Mouse (Mus musculus): ENCODE measurements around the gene H2-Aa.

DNA sequence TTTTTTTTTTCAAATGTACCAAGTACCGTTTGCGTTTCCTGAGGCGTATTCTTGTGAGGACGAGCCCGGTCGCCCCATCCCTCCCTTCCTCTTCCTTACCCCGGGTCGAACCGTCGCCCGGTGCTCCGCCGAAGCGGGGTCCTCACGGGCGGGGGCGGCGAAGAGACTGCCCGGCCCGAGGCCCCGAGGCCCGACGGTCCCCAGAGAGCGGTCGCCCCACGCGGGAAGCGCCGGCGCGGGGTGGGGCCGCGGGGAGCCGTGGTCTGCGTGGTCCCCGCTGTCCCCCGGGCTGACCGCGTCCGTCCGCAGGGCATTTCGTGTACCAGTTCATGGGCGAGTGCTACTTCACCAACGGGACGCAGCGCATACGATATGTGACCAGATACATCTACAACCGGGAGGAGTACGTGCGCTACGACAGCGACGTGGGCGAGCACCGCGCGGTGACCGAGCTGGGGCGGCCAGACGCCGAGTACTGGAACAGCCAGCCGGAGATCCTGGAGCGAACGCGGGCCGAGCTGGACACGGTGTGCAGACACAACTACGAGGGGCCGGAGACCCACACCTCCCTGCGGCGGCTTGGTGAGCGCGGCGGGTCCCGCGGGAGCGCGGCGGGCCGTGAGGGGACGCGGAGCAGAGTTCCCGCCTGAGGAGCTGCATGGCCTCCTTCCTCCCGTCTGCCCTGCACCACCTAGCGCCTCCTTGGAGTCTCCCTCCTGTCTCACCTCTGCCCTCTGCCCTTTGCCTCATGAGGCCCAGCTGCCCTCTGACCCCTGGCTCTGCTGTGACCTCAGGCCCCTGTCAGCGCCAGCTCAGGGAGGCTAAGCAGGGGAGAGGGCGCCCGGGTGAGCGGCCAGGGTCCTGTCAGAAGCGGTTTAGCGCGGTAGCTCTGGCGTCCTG is 22.9 kb downstream of the H2-Aa start:
- TF ChIP-seq CTCF (conservative IDR thresholded peaks at IDR 0.05; ENCODE audit: low read length), result no peak
- no peak for TF ChIP-seq NANOG (IDR thresholded peaks at IDR 0.05; ENCODE audit: borderline replicate concordance, low read length)
